Comparison of ENCODE assay signal across 28 mouse cellular contexts in genomic region chr6:29838531-29838930, GRCm38 (mm10).
A peak's percentile ranks its signal among the peaks of the same experiment; 100 is the strongest.
DNase-seq lines count a peak whose midpoint lies in the region; ATAC-seq and TF ChIP-seq lines count a peak whose summit lies in the region.
"Had no signal": no experiment of that assay in that cellular context is flagged by ENCODE, and none has a peak within 500 bp of the region (broad histone marks: within the 10 kb centered on the region; RNA-seq: fewer than 3 reads in every experiment).

No protein-coding gene starts in this region.

- intact Hi-C loops in heart, postnatal 36 days (cut with DNase I), result no loop called here

- no peaks in the 10 kb centered on the region for H3K36me3 ChIP-seq in spleen, adult 2 months (ENCODE audit: control insufficient read depth, insufficient read depth, low read length)
- H3K36me3 ChIP-seq: embryonic facial prominence, embryonic 15.5 days; heart, embryonic 15.5 days; hindbrain, embryonic 15.5 days; limb, embryonic 13.5 days; liver, embryonic 13.5 days; midbrain, embryonic 12.5 days; neural tube, embryonic 12.5 days had no signal

- 50% methylated on average over 3 of the region's 3 CpGs for WGBS in spleen, adult 2 months

- no peak for TF ChIP-seq CTCF in spleen, adult 2 months (IDR thresholded peaks at IDR 0.05; ENCODE audit: extremely low read depth, insufficient read depth, insufficient read length, insufficient replicate concordance)

- peak; percentile 37 to 62 for DNase-seq in spleen, adult 2 months (ENCODE audit: low read depth in 1 of 2, low spot score in 2 of 2)
- no peak for DNase-seq in spleen, postnatal 4 days (ENCODE audit: low spot score in 2 of 2)
- DNase-seq in T-cell, adult 2 months (ENCODE audit: low spot score), result peak; percentile 42
- DNase-seq in thymus, postnatal 25 days, result peak; percentile 19
- DNase-seq in layer of hippocampus, postnatal 10 days (ENCODE audit: low spot score in 2 of 2), result no peak
- no peak for DNase-seq in heart, adult 11 months
- no peak for DNase-seq in heart, postnatal 36 days
- DNase-seq: adrenal gland, postnatal 36 days; cerebellum, adult 11 months; cerebellum, adult 9-11 months; gastrocnemius, postnatal 36 days; heart, postnatal 4 days; kidney, postnatal 25 days; layer of hippocampus, postnatal 36 days; liver, embryonic 13.5 days; lung, adult 2 months; retina, postnatal 1 day; right cerebral cortex, postnatal 25 days had no signal

- H3K27me3 ChIP-seq in spleen, adult 2 months (ENCODE audit: control insufficient read depth, insufficient read depth, low read length), result no peaks in the 10 kb centered on the region
- H3K27me3 ChIP-seq: embryonic facial prominence, embryonic 15.5 days; heart, embryonic 15.5 days; hindbrain, embryonic 15.5 days; limb, embryonic 13.5 days; liver, embryonic 13.5 days; midbrain, embryonic 12.5 days; neural tube, embryonic 12.5 days had no signal

- no peak overlapping the region for H3K4me3 ChIP-seq in spleen, adult 2 months (ENCODE audit: extremely low read depth, insufficient read depth, insufficient read length)
- H3K4me3 ChIP-seq: embryonic facial prominence, embryonic 15.5 days; heart, embryonic 15.5 days; hindbrain, embryonic 15.5 days; layer of hippocampus, adult 2 months; limb, embryonic 13.5 days; liver, embryonic 13.5 days; midbrain, embryonic 12.5 days; neural tube, embryonic 12.5 days had no signal

- peak overlapping the region; percentile 83 for H3K27ac ChIP-seq in spleen, adult 2 months (ENCODE audit: insufficient read depth, low read length)
- H3K27ac ChIP-seq: embryonic facial prominence, embryonic 15.5 days; heart, embryonic 15.5 days; hindbrain, embryonic 15.5 days; layer of hippocampus, adult 2 months; limb, embryonic 13.5 days; liver, embryonic 13.5 days; midbrain, embryonic 12.5 days; neural tube, embryonic 12.5 days had no signal

- H3K4me1 ChIP-seq in spleen, adult 2 months (ENCODE audit: control insufficient read depth, insufficient read depth, insufficient read length), result peaks cover 12% of the 10 kb centered on the region; the same call in 1 of the 2 replicates
- H3K4me1 ChIP-seq: embryonic facial prominence, embryonic 15.5 days; heart, embryonic 15.5 days; hindbrain, embryonic 15.5 days; limb, embryonic 13.5 days; midbrain, embryonic 12.5 days; neural tube, embryonic 12.5 days had no signal

- ATAC-seq in neutrophil, adult 5-6 weeks (ENCODE audit: extremely low read depth, insufficient number of reproducible peaks, low FRiP score, poor library complexity, severe bottlenecking), result peak; percentile 77
- ATAC-seq: forebrain, embryonic 16.5 days; intestine, embryonic 16.5 days had no signal

- no peak for TF ChIP-seq POLR2A in spleen, adult 2 months (IDR thresholded peaks at IDR 0.05; ENCODE audit: low read depth, low read length)

Comparison
In these comparisons a context has a peak if more than half of its experiments do, and no peak if none do; other contexts are left out.
1. DNase-seq: peak in spleen, adult 2 months (2 of 2), T-cell, adult 2 months (single experiment) and thymus, postnatal 25 days (single experiment); none in spleen, postnatal 4 days (0 of 2), layer of hippocampus, postnatal 10 days (0 of 2), heart, adult 11 months (single experiment) and heart, postnatal 36 days (0 of 2).